Mouse (Mus musculus) G1E (cell line): ENCODE data around the gene Ankrd35.

Source experiments
- CTCF ChIP-seq: IDR thresholded peaks from 2 replicates; pipeline ENCODE4 v1.5.1; 2012; ENCODE audit warnings: low read depth, low read length, inconsistent platforms, mixed read lengths
- GATA1 ChIP-seq: IDR thresholded peaks from 2 replicates; pipeline ENCODE4 v1.6.1; 2012; ENCODE audit warnings: borderline replicate concordance, low read length, inconsistent platforms, mixed read lengths

DNA sequence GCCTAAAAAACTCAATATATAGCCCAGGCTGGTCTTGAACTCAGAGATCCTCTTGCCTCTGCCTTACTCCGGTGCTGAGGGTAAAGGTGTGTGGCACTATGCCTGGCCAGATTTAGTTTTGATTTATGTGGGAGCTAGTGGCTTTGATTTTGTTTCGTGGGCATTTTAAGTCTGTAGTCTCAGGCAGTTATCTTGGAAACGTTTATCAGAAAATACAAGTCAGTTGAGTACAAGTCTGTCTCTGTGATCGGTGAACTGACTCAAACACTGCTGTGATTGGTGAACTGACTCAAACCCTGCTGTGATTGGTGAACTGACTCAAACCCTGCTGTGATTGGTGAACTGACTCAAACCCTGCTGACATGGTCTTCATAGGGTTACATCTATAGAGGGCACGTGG is 60.9 kb downstream of the Ankrd35 start:
- TF ChIP-seq CTCF (no peak), GATA1 (no peak)
